Mouse (Mus musculus): ENCODE data around the gene Piezo1.
"Not testable (repeated sequence)": the region's sequence is repeated elsewhere in the genome, so short reads cannot be mapped to it uniquely, and the experiment has no call there.

GRCm38 (mm10) chr8:122573176-122573575, 22.0 kb upstream of the Piezo1 start:
- TF ChIP-seq CTCF (conservative IDR thresholded peaks at IDR 0.05 in 1 of 2, IDR thresholded peaks at IDR 0.05 in 1 of 2; ENCODE audit: low read depth in 2 of 2, low read length in 2 of 2); CHD1 (IDR thresholded peaks at IDR 0.05; ENCODE audit: low read depth, low read length); POLR2A (IDR thresholded peaks at IDR 0.05; ENCODE audit: low read depth, low read length); EP300 (IDR thresholded peaks at IDR 0.05; ENCODE audit: low read length); ETS1 (conservative IDR thresholded peaks at IDR 0.05; ENCODE audit: low read depth, low read length); ZNF384 (IDR thresholded peaks at IDR 0.05; ENCODE audit: low read depth, low read length); PAX5 (IDR thresholded peaks at IDR 0.05; ENCODE audit: low read length); TCF12 (IDR thresholded peaks at IDR 0.05; ENCODE audit: low read depth, low read length); MAX (IDR thresholded peaks at IDR 0.05; ENCODE audit: low read length); TBP (conservative IDR thresholded peaks at IDR 0.05; ENCODE audit: low read depth, low read length); MAFK (IDR thresholded peaks at IDR 0.05; ENCODE audit: insufficient replicate concordance, low read length): not testable (repeated sequence)
